Comparison of ENCODE assay signal across 9 mouse cellular contexts in genomic region chr5:140608634-140609015, GRCm38 (mm10). TPM values are rescaled to one million over a fixed set of nuclear protein-coding genes. Genes with fewer than 3 reads are reported as not detected.
DNase-seq lines count a peak whose midpoint lies in the region; ATAC-seq and TF ChIP-seq lines count a peak whose summit lies in the region.
"Had no signal": no experiment of that assay in that cellular context is flagged by ENCODE, and none has a peak within 500 bp of the region (broad histone marks: within the 10 kb centered on the region; RNA-seq: fewer than 3 reads in every experiment).

No protein-coding gene starts in this region.

- H3K36me3 ChIP-seq in spleen, adult 2 months (ENCODE audit: control insufficient read depth, insufficient read depth, low read length), result peaks cover 22% of the 10 kb centered on the region
- 0 out of 2 replicates have a peak, but pooled peaks cover 2% of the 10 kb centered on the region for H3K36me3 ChIP-seq in intestine, embryonic 14.5 days (ENCODE audit: control insufficient read depth, insufficient read depth, low read length)
- 0 out of 2 replicates have a peak, but pooled peaks cover 10% of the 10 kb centered on the region for H3K36me3 ChIP-seq in midbrain, embryonic 14.5 days (ENCODE audit: control insufficient read depth, insufficient read depth, low read length)

- H3K4me2 ChIP-seq in intestine, embryonic 14.5 days (ENCODE audit: low read length), result peak overlapping the region; percentile 51
- peak overlapping the region; percentile 82 for H3K4me2 ChIP-seq in midbrain, embryonic 14.5 days (ENCODE audit: low read length)

- 3% methylated on average over 16 of the region's 16 CpGs for WGBS in spleen, adult 2 months
- WGBS in intestine, embryonic 14.5 days, result 7% methylated on average over 16 of the region's 16 CpGs
- under 1% methylated on average over 16 of the region's 16 CpGs for WGBS in midbrain, embryonic 14.5 days

- no peak for ATAC-seq in intestine, embryonic 14.5 days (replicated peaks; ENCODE audit: low FRiP score, low TSS enrichment, low read depth)
- peak; percentile 7; the same call in 1 of the 2 replicates for ATAC-seq in midbrain, embryonic 14.5 days (ENCODE audit: low FRiP score, low TSS enrichment)
- no peak for ATAC-seq in erythroid progenitor cell, adult 5-6 weeks (replicated peaks; ENCODE audit: low FRiP score, poor library complexity, severe bottlenecking)

- H3K4me1 ChIP-seq in spleen, adult 2 months (ENCODE audit: control insufficient read depth, insufficient read depth, insufficient read length), result peaks cover 32% of the 10 kb centered on the region
- peaks cover 50% of the 10 kb centered on the region for H3K4me1 ChIP-seq in intestine, embryonic 14.5 days (replicated peaks; ENCODE audit: control insufficient read depth, insufficient read depth, low read length)
- peaks cover 49% of the 10 kb centered on the region for H3K4me1 ChIP-seq in midbrain, embryonic 14.5 days (ENCODE audit: control insufficient read depth, insufficient read depth, low read length)

- peak overlapping the region; percentile 95 for H3K4me3 ChIP-seq in spleen, adult 2 months (ENCODE audit: extremely low read depth, insufficient read depth, insufficient read length)
- H3K4me3 ChIP-seq in intestine, embryonic 14.5 days (ENCODE audit: low read depth, low read length), result peak overlapping the region; percentile 50
- peak overlapping the region; percentile 51 for H3K4me3 ChIP-seq in midbrain, embryonic 14.5 days (replicated peaks; ENCODE audit: low read depth, low read length)

- H3K27ac ChIP-seq in spleen, adult 2 months (ENCODE audit: insufficient read depth, low read length), result peak overlapping the region; percentile 95
- peak overlapping the region; percentile 92; the same call in 1 of the 2 replicates for H3K27ac ChIP-seq in intestine, embryonic 14.5 days (ENCODE audit: low read depth)
- peak overlapping the region; percentile 91 for H3K27ac ChIP-seq in midbrain, embryonic 14.5 days (replicated peaks; ENCODE audit: low read depth, low read length)

- H3K9me3 ChIP-seq in intestine, embryonic 14.5 days (ENCODE audit: control insufficient read depth, low read length), result no peaks in the 10 kb centered on the region
- H3K9me3 ChIP-seq in midbrain, embryonic 14.5 days (ENCODE audit: control insufficient read depth, low read length), result no peaks in the 10 kb centered on the region

- H3K9ac ChIP-seq in intestine, embryonic 14.5 days (ENCODE audit: low read length), result peak overlapping the region; percentile 48
- peak overlapping the region; percentile 62; the same call in 1 of the 2 replicates for H3K9ac ChIP-seq in midbrain, embryonic 14.5 days (replicated peaks; ENCODE audit: low read length)

- DNase-seq in adrenal gland, adult (ENCODE audit: inconsistent age in 2 of 2, low spot score in 1 of 2), result peak; percentile 8 to 37
- no peak for DNase-seq in adrenal gland, adult 2 months
- no peak for DNase-seq in spleen, adult 2 months (ENCODE audit: low read depth in 1 of 2, low spot score in 2 of 2)
- DNase-seq in spleen, postnatal 36 days (ENCODE audit: low spot score in 2 of 2), result no peak
- no peak for DNase-seq in intestine, embryonic 14.5 days (ENCODE audit: low spot score)
- DNase-seq in midbrain, embryonic 14.5 days, result peak; percentile 80
- no peak for DNase-seq in thymus, postnatal 10 days (ENCODE audit: low spot score in 2 of 2)

- TF ChIP-seq CTCF in spleen, adult 2 months (IDR thresholded peaks at IDR 0.05; ENCODE audit: extremely low read depth, insufficient read depth, insufficient read length, insufficient replicate concordance), result no peak

- TF ChIP-seq POLR2A in spleen, adult 2 months (IDR thresholded peaks at IDR 0.05; ENCODE audit: low read depth, low read length), result no peak

- no peaks in the 10 kb centered on the region for H3K27me3 ChIP-seq in spleen, adult 2 months (ENCODE audit: control insufficient read depth, insufficient read depth, low read length)
- peaks cover 50% of the 10 kb centered on the region for H3K27me3 ChIP-seq in intestine, embryonic 14.5 days (replicated peaks; ENCODE audit: control insufficient read depth, insufficient read depth, low read length)
- H3K27me3 ChIP-seq in midbrain, embryonic 14.5 days (ENCODE audit: control insufficient read depth, insufficient read depth, low read length), result peaks cover 32% of the 10 kb centered on the region

RNA-seq across cellular contexts. Expression of gene Lfng, which starts 1.5 kb away (rescaled TPM):
- total RNA-seq in adrenal gland, adult 2 months (2021), result 10 to 100 TPM in 1 of 2 experiments, 1 to 10 TPM in 1; 9.5 to 14.5 TPM
- polyA plus RNA-seq in adrenal gland, adult 2 months (2012; rRNA removed), result 59.0 and 60.2 TPM in 2 replicates
- 165 and 240 TPM in 2 replicates for polyA plus RNA-seq in spleen, adult 2 months (2012; rRNA removed)
- polyA plus RNA-seq in intestine, embryonic 14.5 days (2014; fragmentation: Nextera tagmentation; extraction: Ambion mirVana), result 12.6 and 15.4 TPM in 2 replicates
- 20.5 and 25.2 TPM in 2 replicates for polyA plus RNA-seq in midbrain, embryonic 14.5 days (2014; fragmentation: Nextera tagmentation; extraction: Ambion mirVana)
- total RNA-seq in erythroid progenitor cell, adult 5-6 weeks (2015; ENCODE audit: low replicate concordance), result 19.7 and 20.5 TPM in 2 replicates
- 1.9 and 11.4 TPM in 2 replicates for total RNA-seq in erythroid progenitor cell, adult 5-6 weeks (2017; ENCODE audit: low replicate concordance)

RNA-seq across cellular contexts. Expression of gene Ttyh3, which starts 40.2 kb away (rescaled TPM):
- total RNA-seq in adrenal gland, adult 2 months (2021), result 10 to 100 TPM; 48.6 to 95.9 TPM
- polyA plus RNA-seq in adrenal gland, adult 2 months (2012; rRNA removed), result 185 and 217 TPM in 2 replicates
- polyA plus RNA-seq in spleen, adult 2 months (2012; rRNA removed), result 95.1 and 118 TPM in 2 replicates
- polyA plus RNA-seq in intestine, embryonic 14.5 days (2014; fragmentation: Nextera tagmentation; extraction: Ambion mirVana), result 39.5 and 44.8 TPM in 2 replicates
- 72.1 and 86.7 TPM in 2 replicates for polyA plus RNA-seq in midbrain, embryonic 14.5 days (2014; fragmentation: Nextera tagmentation; extraction: Ambion mirVana)
- total RNA-seq in erythroid progenitor cell, adult 5-6 weeks (2015; ENCODE audit: low replicate concordance), result 21.8 and 26.7 TPM in 2 replicates
- 21.2 and 23.2 TPM in 2 replicates for total RNA-seq in erythroid progenitor cell, adult 5-6 weeks (2017; ENCODE audit: low replicate concordance)

RNA-seq across cellular contexts. Expression of gene Grifin, which starts 43.8 kb away (rescaled TPM):
- total RNA-seq in adrenal gland, adult 2 months (2021), result not detected
- polyA plus RNA-seq in adrenal gland, adult 2 months (2012; rRNA removed), result not detected in 2 replicates
- 0.61 and 0.81 TPM in 2 replicates for polyA plus RNA-seq in spleen, adult 2 months (2012; rRNA removed)
- 0.54 TPM in 1 of 2 replicates, not detected in the other for polyA plus RNA-seq in intestine, embryonic 14.5 days (2014; fragmentation: Nextera tagmentation; extraction: Ambion mirVana)
- polyA plus RNA-seq in midbrain, embryonic 14.5 days (2014; fragmentation: Nextera tagmentation; extraction: Ambion mirVana), result not detected in 2 replicates
- total RNA-seq in erythroid progenitor cell, adult 5-6 weeks (2015; ENCODE audit: low replicate concordance), result not detected in 2 replicates
- not detected in 2 replicates for total RNA-seq in erythroid progenitor cell, adult 5-6 weeks (2017; ENCODE audit: low replicate concordance)
- total RNA-seq: gastrocnemius, postnatal 4 days had no signal

Comparison
In these comparisons a context has a peak if more than half of its experiments do, and no peak if none do; other contexts are left out.
1. DNase-seq: peak in adrenal gland, adult (2 of 2) and midbrain, embryonic 14.5 days (single experiment); none in adrenal gland, adult 2 months (single experiment), spleen, adult 2 months (0 of 2), spleen, postnatal 36 days (0 of 2), intestine, embryonic 14.5 days (single experiment) and thymus, postnatal 10 days (0 of 2).
2. Peak in every context shown above with its lines, with median percentiles within 50 percentile points of each other: H3K27ac ChIP-seq and H3K4me3 ChIP-seq.